Comparison of ENCODE assay signal across 7 mouse cellular contexts in the genomic region with DNA sequence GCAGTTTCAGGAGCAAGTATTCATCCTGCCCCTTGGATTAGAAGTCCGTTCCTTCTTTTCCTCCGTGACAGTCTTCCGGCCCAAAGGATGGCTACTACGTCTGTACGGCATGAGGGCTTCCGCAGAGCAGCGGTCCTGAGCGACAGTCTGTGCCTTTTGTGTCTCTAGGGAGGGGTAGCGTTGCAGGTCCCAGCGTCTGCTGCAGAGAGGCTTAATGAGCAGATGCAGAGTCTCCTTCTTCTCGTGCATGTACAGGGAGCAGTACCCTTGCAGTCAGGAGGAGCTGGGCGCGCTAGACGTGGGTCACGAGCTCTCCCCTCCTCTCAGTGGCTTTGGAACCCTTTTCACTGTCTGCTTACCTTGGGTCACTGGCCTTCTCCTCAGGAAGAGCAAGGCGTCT.
DNase-seq lines count a peak whose midpoint lies in the region; ATAC-seq and TF ChIP-seq lines count a peak whose summit lies in the region.

No protein-coding gene starts in this region.

- H3K9ac ChIP-seq in hindbrain, embryonic 16.5 days (ENCODE audit: low read depth, low read length) = no peak overlapping the region
- H3K9ac ChIP-seq in midbrain, postnatal 0 days (replicated peaks; ENCODE audit: low read length, poor library complexity, severe bottlenecking) = peak overlapping the region; percentile 29; the same call in 1 of the 2 replicates

- H3K27ac ChIP-seq in embryonic facial prominence, embryonic 10.5 days (replicated peaks) = peak overlapping the region; percentile 49
- peak overlapping the region; percentile 80 for H3K27ac ChIP-seq in forebrain, embryonic 10.5 days
- H3K27ac ChIP-seq in hindbrain, embryonic 16.5 days (ENCODE audit: low read depth, low read length) = no peak overlapping the region
- H3K27ac ChIP-seq in midbrain, postnatal 0 days (ENCODE audit: low read depth, low read length) = no peak overlapping the region

- peaks cover 42% of the 10 kb centered on the region for H3K4me1 ChIP-seq in embryonic facial prominence, embryonic 10.5 days
- peaks cover 49% of the 10 kb centered on the region for H3K4me1 ChIP-seq in forebrain, embryonic 10.5 days
- H3K4me1 ChIP-seq in hindbrain, embryonic 16.5 days (ENCODE audit: control insufficient read depth, insufficient read depth, low read depth, low read length) = peaks cover 7% of the 10 kb centered on the region
- H3K4me1 ChIP-seq in midbrain, postnatal 0 days (ENCODE audit: insufficient read depth, low read length) = 0 out of 2 replicates have a peak, but pooled peaks cover 5% of the 10 kb centered on the region

- H3K4me3 ChIP-seq in embryonic facial prominence, embryonic 10.5 days = peak overlapping the region; percentile 26; the same call in 1 of the 2 replicates
- peak overlapping the region; percentile 8; the same call in 1 of the 2 replicates for H3K4me3 ChIP-seq in forebrain, embryonic 10.5 days
- H3K4me3 ChIP-seq in hindbrain, embryonic 16.5 days (ENCODE audit: low read length) = no peak overlapping the region
- H3K4me3 ChIP-seq in midbrain, postnatal 0 days (ENCODE audit: low read depth, low read length) = no peak overlapping the region; the same call in 1 of the 2 replicates

- no peaks in the 10 kb centered on the region for H3K27me3 ChIP-seq in embryonic facial prominence, embryonic 10.5 days (replicated peaks; ENCODE audit: low read depth, poor library complexity, severe bottlenecking)
- no peaks in the 10 kb centered on the region for H3K27me3 ChIP-seq in forebrain, embryonic 10.5 days (ENCODE audit: poor library complexity, severe bottlenecking)
- H3K27me3 ChIP-seq in hindbrain, embryonic 16.5 days (replicated peaks; ENCODE audit: control insufficient read depth, insufficient read depth, low read length) = no peaks in the 10 kb centered on the region
- no peaks in the 10 kb centered on the region for H3K27me3 ChIP-seq in midbrain, postnatal 0 days (ENCODE audit: insufficient read depth, low read length)

- 44% methylated on average over 16 of the region's 16 CpGs for WGBS in embryonic facial prominence, embryonic 10.5 days
- 36% methylated on average over 16 of the region's 16 CpGs for WGBS in forebrain, embryonic 10.5 days
- whole genome bisulfite sequencing in hindbrain, embryonic 16.5 days = 38% methylated on average over 16 of the region's 16 CpGs
- WGBS in midbrain, postnatal 0 days = 26% methylated on average over 16 of the region's 16 CpGs

- peak; percentile 32; the same call in 1 of the 2 replicates for ATAC-seq in hindbrain, embryonic 16.5 days
- ATAC-seq in midbrain, postnatal 0 days (ENCODE audit: low FRiP score) = 0 out of 2 replicates have a peak, but pooled peaks have one; percentile 17

- DNase-seq in embryonic facial prominence, embryonic 10.5 days (ENCODE audit: low spot score) = peak; percentile 18
- no peak for DNase-seq in forebrain, embryonic 10.5 days (ENCODE audit: extremely low spot score, low spot score)
- DNase-seq in midbrain, postnatal 0 days (ENCODE audit: low spot score) = no peak
- no peak for DNase-seq in adrenal gland, postnatal 4 days (ENCODE audit: low spot score in 2 of 2)
- no peak for DNase-seq in spleen, postnatal 4 days (ENCODE audit: low spot score in 2 of 2)
- no peak for DNase-seq in cerebellum, adult 18-20 months

- H3K4me2 ChIP-seq in hindbrain, embryonic 16.5 days (ENCODE audit: low read length) = peak overlapping the region; percentile 35
- H3K4me2 ChIP-seq in midbrain, postnatal 0 days (ENCODE audit: low read depth, low read length, poor library complexity, severe bottlenecking) = peak overlapping the region; percentile 34

- no peaks in the 10 kb centered on the region for H3K36me3 ChIP-seq in embryonic facial prominence, embryonic 10.5 days (replicated peaks)
- H3K36me3 ChIP-seq in forebrain, embryonic 10.5 days (replicated peaks) = no peaks in the 10 kb centered on the region
- H3K36me3 ChIP-seq in hindbrain, embryonic 16.5 days (ENCODE audit: control insufficient read depth, insufficient read depth, low read length) = no peaks in the 10 kb centered on the region
- no peaks in the 10 kb centered on the region for H3K36me3 ChIP-seq in midbrain, postnatal 0 days (ENCODE audit: insufficient read depth, low read length)

- no peaks in the 10 kb centered on the region for H3K9me3 ChIP-seq in embryonic facial prominence, embryonic 10.5 days
- no peaks in the 10 kb centered on the region for H3K9me3 ChIP-seq in forebrain, embryonic 10.5 days
- H3K9me3 ChIP-seq in hindbrain, embryonic 16.5 days (ENCODE audit: control insufficient read depth, low read length) = no peaks in the 10 kb centered on the region
- H3K9me3 ChIP-seq in midbrain, postnatal 0 days (ENCODE audit: low read length) = no peaks in the 10 kb centered on the region

- no peak for TF ChIP-seq CTCF in midbrain, postnatal 0 days (IDR thresholded peaks at IDR 0.05)

Comparison
In these comparisons a context has a peak if more than half of its experiments do, and no peak if none do; other contexts are left out.
1. H3K27ac ChIP-seq: peak in embryonic facial prominence, embryonic 10.5 days (single experiment) and forebrain, embryonic 10.5 days (single experiment); none in hindbrain, embryonic 16.5 days (single experiment) and midbrain, postnatal 0 days (single experiment).
2. H3K4me3 ChIP-seq: peak in embryonic facial prominence, embryonic 10.5 days (single experiment) and forebrain, embryonic 10.5 days (single experiment); none in hindbrain, embryonic 16.5 days (single experiment) and midbrain, postnatal 0 days (single experiment).